Mouse (Mus musculus) liver, adult 2 months (tissue): Measurements from ENCODE around the gene Prss48.

Experiments used
- CTCF ChIP-seq: fragments of 200-500 bp; IDR thresholded peaks from 2 replicates; pipeline ENCODE4 v1.5.1; 2011; ENCODE audit warnings: low read depth, low read length, control low read depth
- POLR2A ChIP-seq: fragments of 200-500 bp; IDR thresholded peaks from 2 replicates; pipeline ENCODE4 v1.6.1; 2011; ENCODE audit warnings: low read length, control low read depth; ENCODE audit not compliant: insufficient read depth; ENCODE audit errors: extremely low read depth

- no peak for TF ChIP-seq POLR2A
- TF ChIP-seq CTCF: no peak
These were observed 28.3 kb upstream of the Prss48 start for GRCm38 (mm10) chr3:86030566-86030965.
